Mouse (Mus musculus) midbrain, embryonic 10.5 days (tissue): Measurements from ENCODE around the gene Pcyt1a. TPM values are rescaled to one million over a fixed set of nuclear protein-coding genes. Genes with fewer than 3 reads are reported as not detected.
A peak's percentile ranks its signal among the peaks of the same experiment; 100 is the strongest.

Experiments
- DNase-seq: peaks from one replicate; pipeline ENCODE4 v3.0.0-alpha.2; 2017; ENCODE audit warnings: low spot score
- H3K27ac ChIP-seq: fragments of 300-500 bp; sonication (generic); replicated peaks from 2 replicates; pipeline ENCODE4 v1.5.1; 2016; ENCODE audit warnings: mild to moderate bottlenecking
- H3K27me3 ChIP-seq: fragments of 300-500 bp; sonication (generic); 2 replicates; pipeline ENCODE4 v1.6.1; 2016; ENCODE audit warnings: low read depth, mild to moderate bottlenecking; ENCODE audit not compliant: poor library complexity, severe bottlenecking
- H3K36me3 ChIP-seq: fragments of 300-500 bp; sonication (generic); 2 replicates; pipeline ENCODE4 v1.6.1; 2016; ENCODE audit warnings: mild to moderate bottlenecking, moderate library complexity
- H3K4me1 ChIP-seq: fragments of 300-500 bp; sonication (generic); 2 replicates; pipeline ENCODE4 v1.6.1; 2016
- H3K4me3 ChIP-seq: fragments of 300-500 bp; sonication (generic); 2 replicates; pipeline ENCODE4 v1.5.1; 2016; ENCODE audit warnings: mild to moderate bottlenecking, moderate library complexity
- H3K9me3 ChIP-seq: fragments of 300-500 bp; sonication (generic); replicated peaks from 2 replicates; pipeline ENCODE4 v1.6.1; 2016; ENCODE audit warnings: mild to moderate bottlenecking
- WGBS: fragments of 180-500 bp; shearing (Covaris S2); methylation state at CpG from one replicate; pipeline ENCODE4 v1.1.7; 2016; 5-methylcytosine and 5-hydroxymethylcytosine counted together
- polyA plus RNA-seq: library from polyadenylated mRNA; unstranded; fragments of >200 nt; fragmentation: Nextera tagmentation; extraction: Ambion mirVana; gene quantifications from 2 replicates; pipeline ENCODE4 v1.2.1, GENCODE M21; 2016

Gene Pcyt1a
- polyA plus RNA-seq, 1 experiment from 2014 or later = 43.1 TPM

- 92% methylated on average over 9 of the region's 9 CpGs for WGBS
- H3K9me3 ChIP-seq = no peaks in the 10 kb centered on the region
- no peaks in the 10 kb centered on the region for H3K4me1 ChIP-seq
- H3K4me3 ChIP-seq = no peak overlapping the region
- no peaks in the 10 kb centered on the region for H3K36me3 ChIP-seq
- no peak overlapping the region for H3K27ac ChIP-seq
- DNase-seq = no peak
- H3K27me3 ChIP-seq = no peaks in the 10 kb centered on the region
Observed at GRCm38 (mm10) chr16:32405716-32406115, 25.0 kb upstream of the Pcyt1a start.

- 84% methylated on average over 6 of the region's 6 CpGs for WGBS
- no peaks in the 10 kb centered on the region for H3K4me1 ChIP-seq
- DNase-seq = no peak
- no peaks in the 10 kb centered on the region for H3K9me3 ChIP-seq
- no peaks in the 10 kb centered on the region for H3K36me3 ChIP-seq
- H3K4me3 ChIP-seq = no peak overlapping the region
- H3K27me3 ChIP-seq = no peaks in the 10 kb centered on the region
- H3K27ac ChIP-seq = no peak overlapping the region
Observed at GRCm38 (mm10) chr16:32406671-32407070, 24.1 kb upstream of the Pcyt1a start.

GRCm38 (mm10) chr16:32407730-32408129 lies 23.0 kb upstream of the Pcyt1a start:
- Histone ChIP-seq H3K27me3 (no peaks in the 10 kb centered on the region), H3K9me3 (no peaks in the 10 kb centered on the region), H3K36me3 (no peaks in the 10 kb centered on the region), H3K4me1 (no peaks in the 10 kb centered on the region), H3K4me3 (no peak overlapping the region), H3K27ac (no peak overlapping the region)
- WGBS = 86% methylated on average over 10 of the region's 10 CpGs
- no peak for DNase-seq

GRCm38 (mm10) chr16:32417457-32417856 lies 13.3 kb upstream of the Pcyt1a start:
- Histone ChIP-seq H3K27me3 (no peaks in the 10 kb centered on the region), H3K27ac (no peak overlapping the region), H3K4me3 (no peak overlapping the region), H3K36me3 (no peaks in the 10 kb centered on the region), H3K9me3 (no peaks in the 10 kb centered on the region), H3K4me1 (peaks cover 16% of the 10 kb centered on the region)
- WGBS = 54% methylated on average over 1 of the region's 1 CpGs
- DNase-seq = no peak

- DNase-seq = peak; percentile 96
- no peaks in the 10 kb centered on the region for H3K27me3 ChIP-seq
- peak within 1 kb of the TSS; percentile 95 for H3K27ac ChIP-seq
- H3K4me3 ChIP-seq = peak within 1 kb of the TSS; percentile 81
- peaks cover 16% of the 10 kb centered on the region for H3K4me1 ChIP-seq
- H3K36me3 ChIP-seq = no peaks in the 10 kb centered on the region
- H3K9me3 ChIP-seq = no peaks in the 10 kb centered on the region
- WGBS = 1% methylated on average over 45 of the region's 45 CpGs
Observed at GRCm38 (mm10) chr16:32419517-32420483, 10.9 kb upstream of the Pcyt1a start, which contains the start of gene Tctex1d2. Gene Tctex1d2 (plus strand): TSS chr16:32419702.

GRCm38 (mm10) chr16:32427506-32427905 lies 3.2 kb upstream of the Pcyt1a start:
- 93% methylated on average over 3 of the region's 3 CpGs for WGBS
- H3K27me3 ChIP-seq = no peaks in the 10 kb centered on the region; the same call in 1 of the 2 replicates
- no peak for DNase-seq
- no peaks in the 10 kb centered on the region for H3K36me3 ChIP-seq
- H3K4me1 ChIP-seq = peaks cover 22% of the 10 kb centered on the region
- no peak overlapping the region for H3K4me3 ChIP-seq
- no peak overlapping the region for H3K27ac ChIP-seq
- H3K9me3 ChIP-seq = no peaks in the 10 kb centered on the region

GRCm38 (mm10) chr16:32431047-32431591 lies 398 bp downstream of the Pcyt1a start:
- H3K4me3 ChIP-seq = peak overlapping the region; percentile 88
- H3K9me3 ChIP-seq = no peaks in the 10 kb centered on the region
- WGBS = 3% methylated on average over 28 of the region's 28 CpGs
- DNase-seq = no peak
- peak overlapping the region; percentile 87 for H3K27ac ChIP-seq
- H3K27me3 ChIP-seq = no peaks in the 10 kb centered on the region; the same call in 1 of the 2 replicates
- peaks cover 22% of the 10 kb centered on the region for H3K4me1 ChIP-seq
- no peaks in the 10 kb centered on the region for H3K36me3 ChIP-seq

- H3K9me3 ChIP-seq = no peaks in the 10 kb centered on the region
- H3K27me3 ChIP-seq = no peaks in the 10 kb centered on the region; the same call in 1 of the 2 replicates
- H3K4me3 ChIP-seq = peak overlapping the region; percentile 88
- 93% methylated on average over 1 of the region's 1 CpGs for whole genome bisulfite sequencing
- H3K4me1 ChIP-seq = peaks cover 22% of the 10 kb centered on the region
- H3K36me3 ChIP-seq = no peaks in the 10 kb centered on the region
- no peak for DNase-seq
- H3K27ac ChIP-seq = no peak overlapping the region
Observed at GRCm38 (mm10) chr16:32431926-32432325, 1.2 kb downstream of the Pcyt1a start.

GRCm38 (mm10) chr16:32433138-32433537 lies 2.4 kb downstream of the Pcyt1a start:
- no peak overlapping the region for H3K4me3 ChIP-seq
- H3K9me3 ChIP-seq = no peaks in the 10 kb centered on the region
- H3K27me3 ChIP-seq = no peaks in the 10 kb centered on the region; the same call in 1 of the 2 replicates
- H3K36me3 ChIP-seq = no peaks in the 10 kb centered on the region
- H3K4me1 ChIP-seq = peaks cover 22% of the 10 kb centered on the region
- WGBS = 83% methylated on average over 2 of the region's 2 CpGs
- no peak overlapping the region for H3K27ac ChIP-seq
- DNase-seq = no peak

GRCm38 (mm10) chr16:32434066-32434465 lies 3.3 kb downstream of the Pcyt1a start:
- H3K4me3 ChIP-seq = no peak overlapping the region
- 68% methylated on average over 6 of the region's 6 CpGs for WGBS
- H3K27me3 ChIP-seq = no peaks in the 10 kb centered on the region; the same call in 1 of the 2 replicates
- peaks cover 22% of the 10 kb centered on the region for H3K4me1 ChIP-seq
- H3K36me3 ChIP-seq = no peaks in the 10 kb centered on the region
- DNase-seq = no peak
- no peak overlapping the region for H3K27ac ChIP-seq
- H3K9me3 ChIP-seq = no peaks in the 10 kb centered on the region

GRCm38 (mm10) chr16:32434691-32435090 lies 4.0 kb downstream of the Pcyt1a start:
- DNase-seq = no peak
- peaks cover 19% of the 10 kb centered on the region for H3K4me1 ChIP-seq
- peaks cover 1% of the 10 kb centered on the region; the same call in 1 of the 2 replicates for H3K36me3 ChIP-seq
- no peak overlapping the region for H3K27ac ChIP-seq
- H3K4me3 ChIP-seq = no peak overlapping the region
- H3K9me3 ChIP-seq = no peaks in the 10 kb centered on the region
- H3K27me3 ChIP-seq = no peaks in the 10 kb centered on the region; the same call in 1 of the 2 replicates

- no peak overlapping the region for H3K27ac ChIP-seq
- WGBS = 85% methylated on average over 1 of the region's 1 CpGs
Observed at GRCm38 (mm10) chr16:32436657-32437056, 5.9 kb downstream of the Pcyt1a start.

GRCm38 (mm10) chr16:32437266-32437665 lies 6.5 kb downstream of the Pcyt1a start:
- DNase-seq = no peak
- H3K36me3 ChIP-seq = peaks cover 11% of the 10 kb centered on the region
- no peaks in the 10 kb centered on the region for H3K9me3 ChIP-seq
- 92% methylated on average over 1 of the region's 1 CpGs for WGBS
- no peaks in the 10 kb centered on the region for H3K27me3 ChIP-seq
- H3K4me1 ChIP-seq = no peaks in the 10 kb centered on the region
- H3K27ac ChIP-seq = no peak overlapping the region
- no peak overlapping the region for H3K4me3 ChIP-seq

More at GRCm38 (mm10) chr16:32436657-32437056, 5.9 kb downstream of the Pcyt1a start:
- no peak for DNase-seq
- no peak overlapping the region for H3K4me3 ChIP-seq
- H3K27me3 ChIP-seq = no peaks in the 10 kb centered on the region; the same call in 1 of the 2 replicates
- no peaks in the 10 kb centered on the region for H3K9me3 ChIP-seq
- peaks cover 11% of the 10 kb centered on the region for H3K36me3 ChIP-seq
- peaks cover 6% of the 10 kb centered on the region for H3K4me1 ChIP-seq
